Mouse (Mus musculus): ENCODE results near the gene Ttll8. TPM values are rescaled to one million over a fixed set of nuclear protein-coding genes. Genes with fewer than 3 reads are reported as not detected.

Ttll8 gene
- 0.04 and 0.09 TPM in 2 replicates for polyA plus RNA-seq (2012; rRNA removed)

GRCm38 (mm10) chr15:88954368-88955072, at the start of gene Ttll8:
Gene Ttll8, minus strand, starts transcription at chr15:88954418.

GRCm38 (mm10) chr15:88982534-88983079, 28.4 kb upstream of the Ttll8 start, which contains the start of gene Mov10l1:
Gene Mov10l1, plus strand, starts transcription at chr15:88982909.

DNA sequence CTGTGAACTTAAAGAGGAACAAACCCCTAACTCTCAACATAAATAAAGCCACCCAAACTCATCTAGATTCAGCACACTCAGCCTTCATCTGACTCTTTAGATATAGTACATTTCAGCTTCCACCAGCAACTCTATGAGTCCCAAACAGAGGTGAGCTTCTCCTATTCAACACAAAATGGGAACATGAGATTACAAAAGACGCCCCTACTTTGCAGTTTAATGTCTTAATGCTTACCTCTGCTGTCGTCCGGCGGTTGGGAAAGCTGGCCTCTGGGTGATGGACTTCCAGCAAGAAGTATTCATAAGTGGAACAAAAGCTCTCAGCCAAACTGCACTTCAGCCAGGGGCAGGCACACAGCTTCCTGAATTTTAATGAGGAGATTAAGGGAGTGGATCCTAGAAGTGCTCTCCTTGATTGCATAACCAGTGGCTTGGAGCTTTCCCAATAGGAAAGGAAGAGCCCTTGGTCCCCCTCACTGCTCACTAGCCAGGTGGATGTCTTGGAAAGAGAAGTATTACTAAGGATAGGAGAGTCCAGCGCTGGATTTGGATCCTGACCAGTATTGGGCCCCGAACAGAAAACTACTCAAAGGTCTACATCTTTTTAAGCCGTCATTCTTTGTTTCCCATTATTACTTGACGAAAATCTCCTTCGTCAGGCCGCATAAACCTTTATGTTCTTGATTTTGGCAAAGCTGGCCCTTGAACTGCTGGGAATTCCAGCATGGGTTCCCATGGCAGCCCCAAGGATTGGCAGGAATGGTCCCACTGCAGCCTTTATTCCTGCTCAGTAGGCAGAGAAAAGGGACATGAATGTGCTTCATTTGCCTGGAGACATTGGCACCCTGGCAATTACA, 24.3 kb upstream of the Ttll8 start, which contains the start of gene Mlc1:
Gene Mlc1 (minus strand): TSS at position 727 of the 857 bp plus-strand sequence.

GRCm38 (mm10) chr15:88861772-88862622, 92.2 kb downstream of the Ttll8 start, which contains the start of gene Pim3:
Gene Pim3, plus strand, starts transcription at chr15:88862186.

Other genes starting within 250 kb of the Ttll8 start
- gene Brd1, start 220.2 kb downstream of the Ttll8 start, polyA plus RNA-seq (2012; rRNA removed): 6.0 and 6.6 TPM in 2 replicates
- 4.6 and 4.7 TPM in 2 replicates for gene Zbed4, start 202.8 kb downstream of the Ttll8 start, polyA plus RNA-seq (2012; rRNA removed)
- gene Alg12, start 135.1 kb downstream of the Ttll8 start, polyA plus RNA-seq (2012; rRNA removed): 5.2 and 5.8 TPM in 2 replicates
- gene Creld2, start 134.8 kb downstream of the Ttll8 start, polyA plus RNA-seq (2012; rRNA removed): 25.4 and 31.2 TPM in 2 replicates
- 12.1 and 25.9 TPM in 2 replicates for gene Pim3, start 92.2 kb downstream of the Ttll8 start, polyA plus RNA-seq (2012; rRNA removed)
- not detected in 2 replicates for gene Mlc1, start 24.6 kb upstream of the Ttll8 start, polyA plus RNA-seq (2012; rRNA removed)
- gene Mov10l1, start 28.5 kb upstream of the Ttll8 start, polyA plus RNA-seq (2012; rRNA removed): 0.01 TPM in 1 of 2 replicates, not detected in the other
- gene Panx2, start 105.3 kb upstream of the Ttll8 start, polyA plus RNA-seq (2012; rRNA removed): not detected in 2 replicates
- 21.5 and 25.2 TPM in 2 replicates for gene Trabd, start 120.7 kb upstream of the Ttll8 start, polyA plus RNA-seq (2012; rRNA removed)
- gene Selenoo, start 134.7 kb upstream of the Ttll8 start, polyA plus RNA-seq (2012; rRNA removed): 22.4 and 25.8 TPM in 2 replicates
- 6.5 and 8.5 TPM in 2 replicates for gene Tubgcp6, start 168.7 kb upstream of the Ttll8 start, polyA plus RNA-seq (2012; rRNA removed)
- 9.1 and 9.7 TPM in 2 replicates for gene Hdac10, start 174.3 kb upstream of the Ttll8 start, polyA plus RNA-seq (2012; rRNA removed)
- 3.5 and 4.5 TPM in 2 replicates for gene Mapk12, start 186.3 kb upstream of the Ttll8 start, polyA plus RNA-seq (2012; rRNA removed)
- gene Mapk11, start 195.2 kb upstream of the Ttll8 start, polyA plus RNA-seq (2012; rRNA removed): 1.3 TPM in 2 replicates
- 37.7 and 44.3 TPM in 2 replicates for gene Plxnb2, start 226.4 kb upstream of the Ttll8 start, polyA plus RNA-seq (2012; rRNA removed)
- gene Dennd6b, start 242.1 kb upstream of the Ttll8 start, polyA plus RNA-seq (2012; rRNA removed): 5.4 and 6.4 TPM in 2 replicates

Measured in liver, embryonic 18 days (tissue).